Mouse (Mus musculus): Measurements from ENCODE around the gene Cyb561. TPM values are rescaled to one million over a fixed set of nuclear protein-coding genes. Genes with fewer than 3 reads are reported as not detected.

Cyb561 gene
- polyA plus RNA-seq, 1 experiment = 0.02 TPM

GRCm38 (mm10) chr11:105934816-105935215, 18.3 kb downstream of the Cyb561 start:
- H3K27me3 ChIP-seq (ENCODE audit: control insufficient read depth) = no peaks in the 10 kb centered on the region; the same call in 1 of the 2 replicates
- H3K9me3 ChIP-seq (ENCODE audit: control insufficient read depth, low read length) = no peaks in the 10 kb centered on the region
- TF ChIP-seq GATA1 (IDR thresholded peaks at IDR 0.05; ENCODE audit: low read length) (no peak), TAL1 (IDR thresholded peaks at IDR 0.05; ENCODE audit: low read length) (no peak)
- no peaks in the 10 kb centered on the region for H3K4me1 ChIP-seq (ENCODE audit: control insufficient read depth)
- H3K36me3 ChIP-seq (ENCODE audit: control insufficient read depth) = no peaks in the 10 kb centered on the region
- H3K4me3 ChIP-seq (replicated peaks) = no peak overlapping the region

GRCm38 (mm10) chr11:105934303-105934711, 18.8 kb downstream of the Cyb561 start:
- Histone ChIP-seq H3K9me3 (ENCODE audit: control insufficient read depth, low read length) (no peaks in the 10 kb centered on the region), H3K27me3 (ENCODE audit: control insufficient read depth) (no peaks in the 10 kb centered on the region; the same call in 1 of the 2 replicates)
- TF ChIP-seq GATA1 (IDR thresholded peaks at IDR 0.05; ENCODE audit: low read length) (no peak), TAL1 (IDR thresholded peaks at IDR 0.05; ENCODE audit: low read length) (no peak)

GRCm38 (mm10) chr11:105933746-105934145, 19.4 kb downstream of the Cyb561 start:
- TF ChIP-seq GATA1 (IDR thresholded peaks at IDR 0.05; ENCODE audit: low read length) (no peak), TAL1 (IDR thresholded peaks at IDR 0.05; ENCODE audit: low read length) (no peak)
- no peak overlapping the region for H3K4me3 ChIP-seq (replicated peaks)

More at GRCm38 (mm10) chr11:105934303-105934711, 18.8 kb downstream of the Cyb561 start:
- H3K36me3 ChIP-seq (ENCODE audit: control insufficient read depth) = no peaks in the 10 kb centered on the region
- H3K4me3 ChIP-seq (replicated peaks) = no peak overlapping the region
- H3K4me1 ChIP-seq (ENCODE audit: control insufficient read depth) = no peaks in the 10 kb centered on the region

DNA sequence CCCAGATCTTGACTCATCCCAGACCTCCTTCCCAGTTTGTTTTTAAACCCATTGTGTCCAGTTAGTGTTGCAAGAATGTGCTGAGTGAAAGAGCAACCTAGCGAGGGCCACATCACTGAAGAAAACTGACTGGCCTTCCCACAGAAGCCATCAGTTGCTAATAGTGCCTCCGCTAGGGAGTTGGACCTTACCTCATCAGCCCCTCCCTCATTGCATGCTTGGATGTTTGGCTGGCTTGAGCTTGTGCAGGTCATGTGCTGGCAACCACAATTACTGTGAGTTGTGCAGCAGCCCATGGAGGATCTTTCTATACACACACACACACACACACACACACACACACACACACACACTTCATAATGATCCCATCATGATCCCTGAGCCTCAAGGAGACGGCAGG, 21.8 kb downstream of the Cyb561 start:
- no peak overlapping the region for H3K4me3 ChIP-seq (replicated peaks)
- TF ChIP-seq GATA1 (IDR thresholded peaks at IDR 0.05; ENCODE audit: low read length) (no peak), TAL1 (IDR thresholded peaks at IDR 0.05; ENCODE audit: low read length) (no peak)
- no peaks in the 10 kb centered on the region for H3K4me1 ChIP-seq (ENCODE audit: control insufficient read depth)
- H3K27me3 ChIP-seq (ENCODE audit: control insufficient read depth) = no peaks in the 10 kb centered on the region
- H3K36me3 ChIP-seq (ENCODE audit: control insufficient read depth) = no peaks in the 10 kb centered on the region
- H3K9me3 ChIP-seq (ENCODE audit: control insufficient read depth, low read length) = no peaks in the 10 kb centered on the region

More at GRCm38 (mm10) chr11:105933746-105934145, 19.4 kb downstream of the Cyb561 start:
- Histone ChIP-seq H3K36me3 (ENCODE audit: control insufficient read depth) (no peaks in the 10 kb centered on the region), H3K9me3 (ENCODE audit: control insufficient read depth, low read length) (no peaks in the 10 kb centered on the region), H3K4me1 (ENCODE audit: control insufficient read depth) (no peaks in the 10 kb centered on the region), H3K27me3 (ENCODE audit: control insufficient read depth) (no peaks in the 10 kb centered on the region; the same call in 1 of the 2 replicates)

DNA sequence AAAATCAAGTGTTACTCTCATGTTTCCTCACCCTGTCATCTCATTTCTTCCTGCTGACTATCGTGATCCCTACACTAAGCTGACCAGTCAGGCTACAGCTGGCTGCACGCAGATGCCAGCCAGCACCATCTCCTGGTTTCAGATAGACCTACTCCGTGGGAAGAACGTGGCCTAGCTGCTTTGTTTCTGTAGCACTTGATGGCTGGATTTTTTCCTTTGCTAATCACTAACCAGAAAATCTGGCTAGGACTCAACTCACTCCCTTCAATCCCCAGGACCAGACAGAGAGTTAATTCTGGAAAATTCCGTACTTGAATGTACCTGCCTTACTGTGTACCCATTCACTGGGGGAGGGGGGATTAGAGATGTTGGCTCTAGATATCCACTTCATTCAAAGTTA, 25.0 kb downstream of the Cyb561 start:
- no peak overlapping the region for H3K4me3 ChIP-seq (replicated peaks)
- H3K4me1 ChIP-seq (ENCODE audit: control insufficient read depth) = peaks cover 1% of the 10 kb centered on the region; the same call in 1 of the 2 replicates
- H3K9me3 ChIP-seq (ENCODE audit: control insufficient read depth, low read length) = no peaks in the 10 kb centered on the region
- no peaks in the 10 kb centered on the region for H3K27me3 ChIP-seq (ENCODE audit: control insufficient read depth)
- TF ChIP-seq GATA1 (IDR thresholded peaks at IDR 0.05; ENCODE audit: low read length) (no peak), TAL1 (IDR thresholded peaks at IDR 0.05; ENCODE audit: low read length) (no peak)
- H3K36me3 ChIP-seq (ENCODE audit: control insufficient read depth) = no peaks in the 10 kb centered on the region; the same call in 1 of the 2 replicates

DNA sequence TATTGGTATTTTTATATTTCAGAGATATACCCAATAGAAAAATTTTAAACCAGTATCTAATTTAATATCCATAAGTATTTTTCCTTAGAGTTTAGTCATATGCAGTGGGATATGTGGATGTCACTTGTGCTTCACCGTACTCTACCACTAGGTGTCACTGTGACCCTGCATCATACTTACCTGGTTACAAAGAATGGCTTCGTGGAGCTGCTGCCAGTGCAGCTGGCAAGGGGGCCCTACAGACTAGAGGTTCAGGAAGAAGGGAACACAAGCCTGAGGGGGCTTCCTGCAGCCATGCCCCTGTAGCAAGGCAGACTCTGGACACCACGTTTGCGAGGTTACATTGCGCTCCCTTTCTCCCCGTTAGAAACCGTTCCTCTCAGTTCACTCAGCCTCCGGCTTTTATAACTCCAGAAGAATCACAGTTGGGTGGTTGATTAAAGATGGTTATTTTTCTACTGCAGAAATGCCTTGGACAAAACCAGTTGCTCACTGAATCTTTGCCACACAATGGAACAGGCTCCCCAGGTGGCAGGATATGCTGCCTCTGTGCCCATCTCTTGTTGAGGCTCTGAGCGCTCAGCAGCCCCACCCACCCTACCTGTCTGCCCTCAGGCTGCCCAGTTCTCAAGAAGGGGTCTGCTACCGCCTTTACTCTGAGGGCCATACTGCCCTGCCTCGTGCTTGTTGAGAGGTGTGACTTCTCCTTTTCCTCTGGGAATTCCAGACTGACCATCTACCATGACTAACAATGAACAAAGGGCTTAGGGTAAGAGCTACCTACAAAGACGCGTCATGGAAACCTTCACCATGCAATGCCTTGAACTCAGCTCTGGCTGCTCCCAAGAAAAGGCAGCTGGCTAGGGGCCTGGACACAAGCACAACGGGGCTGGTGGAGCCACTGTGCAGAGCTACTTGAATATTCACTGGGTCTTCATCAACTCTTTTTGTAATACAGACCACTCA, 25.8 kb downstream of the Cyb561 start:
- TF ChIP-seq TAL1 (IDR thresholded peaks at IDR 0.05; ENCODE audit: low read length) = no peak
- TF ChIP-seq GATA1 (IDR thresholded peaks at IDR 0.05; ENCODE audit: low read length) = no peak
- Histone ChIP-seq H3K4me1 (ENCODE audit: control insufficient read depth) (peaks cover 9% of the 10 kb centered on the region), H3K27me3 (ENCODE audit: control insufficient read depth) (no peaks in the 10 kb centered on the region), H3K9me3 (ENCODE audit: control insufficient read depth, low read length) (no peaks in the 10 kb centered on the region), H3K4me3 (replicated peaks) (no peak overlapping the region), H3K36me3 (ENCODE audit: control insufficient read depth) (no peaks in the 10 kb centered on the region; the same call in 1 of the 2 replicates)

DNA sequence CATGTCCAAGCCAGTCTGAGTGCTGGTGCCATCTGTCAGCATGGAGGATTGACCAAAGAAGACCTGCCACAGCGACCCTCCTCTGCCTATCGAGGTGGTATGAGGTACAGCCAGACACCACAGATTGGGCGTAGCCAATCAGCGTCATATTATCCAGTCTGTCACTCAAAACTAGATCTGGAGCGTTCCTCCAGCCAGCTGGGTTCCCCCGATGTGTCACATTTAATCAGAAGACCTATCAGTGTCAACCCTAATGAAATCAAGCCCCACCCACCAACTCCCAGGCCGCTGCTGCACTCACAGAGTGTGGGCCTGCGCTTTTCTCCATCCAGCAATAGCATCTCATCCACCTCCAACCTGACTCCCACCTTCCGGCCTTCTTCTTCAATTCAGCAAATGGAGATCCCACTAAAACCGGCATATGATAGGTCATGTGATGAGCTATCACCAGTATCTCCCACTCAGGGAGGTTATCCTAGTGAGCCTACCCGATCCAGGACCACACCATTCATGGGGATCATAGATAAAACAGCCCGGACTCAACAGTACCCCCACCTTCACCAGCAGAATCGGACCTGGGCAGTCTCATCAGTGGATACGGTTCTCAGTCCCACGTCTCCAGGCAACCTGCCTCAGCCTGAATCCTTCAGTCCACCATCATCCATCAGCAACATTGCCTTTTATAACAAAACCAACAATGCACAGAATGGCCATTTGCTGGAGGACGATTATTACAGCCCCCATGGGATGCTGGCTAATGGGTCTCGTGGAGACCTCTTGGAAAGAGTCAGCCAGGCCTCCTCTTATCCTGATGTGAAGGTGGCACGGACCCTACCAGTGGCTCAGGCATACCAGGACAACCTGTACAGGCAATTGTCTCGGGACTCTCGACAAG, 30.1 kb downstream of the Cyb561 start:
- H3K4me3 ChIP-seq (replicated peaks) = no peak overlapping the region
- peaks cover 5% of the 10 kb centered on the region for H3K36me3 ChIP-seq (ENCODE audit: control insufficient read depth)
- TF ChIP-seq TAL1 (IDR thresholded peaks at IDR 0.05; ENCODE audit: low read length) (no peak), GATA1 (IDR thresholded peaks at IDR 0.05; ENCODE audit: low read length) (no peak)
- no peaks in the 10 kb centered on the region for H3K9me3 ChIP-seq (ENCODE audit: control insufficient read depth, low read length)
- peaks cover 35% of the 10 kb centered on the region for H3K4me1 ChIP-seq (ENCODE audit: control insufficient read depth)
- no peaks in the 10 kb centered on the region for H3K27me3 ChIP-seq (ENCODE audit: control insufficient read depth)

- Histone ChIP-seq H3K9me3 (ENCODE audit: control insufficient read depth, low read length) (no peaks in the 10 kb centered on the region), H3K4me3 (replicated peaks) (no peak overlapping the region), H3K27me3 (ENCODE audit: control insufficient read depth) (no peaks in the 10 kb centered on the region), H3K4me1 (ENCODE audit: control insufficient read depth) (peaks cover 35% of the 10 kb centered on the region), H3K36me3 (ENCODE audit: control insufficient read depth) (peaks cover 5% of the 10 kb centered on the region)
- no peak for TF ChIP-seq TAL1 (IDR thresholded peaks at IDR 0.05; ENCODE audit: low read length)
- no peak for TF ChIP-seq GATA1 (IDR thresholded peaks at IDR 0.05; ENCODE audit: low read length)
Observed at GRCm38 (mm10) chr11:105921275-105921674, 31.9 kb downstream of the Cyb561 start.
